Mouse (Mus musculus) 3134 (cell line): ENCODE data around the gene Tmem158.

Source experiments
- DNase-seq: peaks from one replicate; pipeline ENCODE4 v3.0.0-alpha.2; 2011; ENCODE audit warnings: low spot score; ENCODE audit not compliant: insufficient read length; ENCODE audit errors: extremely low read depth

Gene Tmem158

GRCm38 (mm10) chr9:123260611-123261021 lies at the start of gene Tmem158:
Gene Tmem158 (minus strand): TSS chr9:123260764.
- DNase-seq: peak; percentile 87

DNA sequence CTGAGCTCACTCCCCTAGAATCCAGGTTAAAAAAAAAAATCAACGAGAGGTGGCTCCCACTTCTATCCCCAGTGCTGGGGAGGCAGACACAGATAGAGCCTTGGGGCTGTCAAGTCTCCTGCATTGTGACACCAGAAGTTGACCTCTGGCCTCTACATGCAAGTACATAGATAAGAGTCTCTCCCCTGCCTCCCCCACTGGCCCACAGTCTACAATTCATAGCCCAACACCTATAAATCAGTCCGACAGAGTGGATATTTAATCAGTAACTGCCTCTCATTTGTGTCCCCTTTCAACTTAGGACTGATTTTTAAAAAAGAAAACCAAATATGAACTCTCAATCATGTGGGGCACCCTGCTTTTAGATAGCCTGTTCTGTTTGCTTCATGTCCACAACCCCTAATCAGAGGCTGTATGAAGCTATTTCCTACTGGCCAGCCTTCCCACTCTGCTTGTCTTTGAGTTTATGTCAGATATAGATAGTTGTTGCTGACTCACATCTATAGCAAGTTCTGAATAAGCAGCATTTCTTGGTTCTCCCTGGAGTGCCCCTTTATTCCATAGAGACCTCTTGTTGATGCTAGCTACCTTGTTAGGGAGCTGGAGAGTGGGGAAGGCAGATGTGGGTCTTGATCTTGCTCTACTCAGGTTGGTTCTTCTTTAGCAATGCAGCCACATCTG lies 49.3 kb upstream of the Tmem158 start:
- no peak for DNase-seq

DNA sequence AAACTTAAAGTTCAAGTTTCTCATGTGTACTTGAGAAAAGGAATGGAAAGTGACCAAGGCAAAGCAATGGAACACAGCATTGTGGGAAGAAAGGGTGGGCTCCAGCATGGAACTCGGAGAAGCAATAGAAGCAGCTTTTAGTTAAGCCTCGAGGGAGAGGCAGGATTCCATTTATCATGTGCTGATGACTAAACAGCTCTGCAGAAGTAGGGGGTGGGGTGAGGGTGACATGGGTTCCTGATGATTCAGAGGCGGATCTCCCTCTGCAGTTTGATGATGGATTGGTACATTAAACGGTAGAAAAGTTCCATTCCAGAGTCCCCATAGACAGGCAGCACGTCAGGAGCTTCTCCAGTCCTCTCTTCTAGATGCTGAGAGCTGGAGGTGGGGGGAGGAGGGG lies 48.5 kb upstream of the Tmem158 start:
- peak; percentile 61 for DNase-seq

GRCm38 (mm10) chr9:123304917-123305316 lies 44.4 kb upstream of the Tmem158 start:
- no peak for DNase-seq

- DNase-seq: no peak
Observed at GRCm38 (mm10) chr9:123303952-123304351, 43.4 kb upstream of the Tmem158 start.

DNA sequence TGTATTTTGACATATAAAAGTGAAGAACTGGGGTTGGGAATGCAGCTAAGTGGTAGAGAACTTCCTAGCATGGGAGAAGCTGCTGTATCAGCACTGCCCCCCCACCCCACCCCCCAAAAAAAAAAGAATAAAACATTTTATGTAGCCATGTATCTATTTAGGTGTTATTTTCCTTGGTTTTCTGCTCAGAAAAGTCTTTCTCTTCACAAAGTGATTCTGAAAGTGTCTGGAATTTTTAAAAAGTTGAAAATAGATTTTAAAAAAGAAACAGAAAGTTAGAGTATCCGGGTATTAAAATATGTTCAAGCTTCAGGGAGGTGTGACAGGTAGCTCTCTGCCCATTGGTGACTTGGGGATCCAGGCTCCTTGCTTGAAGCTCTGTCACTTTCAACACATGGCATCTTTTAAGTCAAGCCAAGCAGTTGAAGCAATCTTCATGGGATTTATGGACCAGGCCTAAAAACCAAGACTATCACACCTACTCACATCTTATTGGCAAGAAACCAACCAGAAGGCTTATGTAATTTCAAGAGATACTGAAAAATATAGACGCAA lies 42.3 kb upstream of the Tmem158 start:
- no peak for DNase-seq

GRCm38 (mm10) chr9:123297862-123298261 lies 37.3 kb upstream of the Tmem158 start:
- DNase-seq: no peak

GRCm38 (mm10) chr9:123296229-123296628 lies 35.7 kb upstream of the Tmem158 start:
- no peak for DNase-seq

DNA sequence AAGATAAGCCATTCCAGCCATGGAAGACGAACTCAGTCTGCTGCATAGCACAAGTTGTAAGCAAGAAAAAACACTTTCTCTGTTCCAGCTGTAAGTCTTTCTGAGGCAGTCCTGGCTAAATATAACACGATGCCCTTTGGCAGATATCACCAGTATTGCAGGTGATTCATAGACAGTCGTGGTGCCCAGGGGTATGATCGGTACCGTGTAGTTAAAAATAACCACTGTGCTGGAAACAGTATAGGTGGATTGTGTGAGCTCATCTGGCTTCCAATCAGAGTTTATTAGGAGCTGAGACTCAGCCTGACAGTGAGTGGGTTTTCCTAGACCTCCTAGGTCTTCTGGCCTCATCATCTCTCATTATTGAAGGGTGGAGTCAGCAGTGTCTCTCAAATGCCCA lies 34.0 kb upstream of the Tmem158 start:
- no peak for DNase-seq

GRCm38 (mm10) chr9:123288378-123288777 lies 27.8 kb upstream of the Tmem158 start:
- no peak for DNase-seq

DNA sequence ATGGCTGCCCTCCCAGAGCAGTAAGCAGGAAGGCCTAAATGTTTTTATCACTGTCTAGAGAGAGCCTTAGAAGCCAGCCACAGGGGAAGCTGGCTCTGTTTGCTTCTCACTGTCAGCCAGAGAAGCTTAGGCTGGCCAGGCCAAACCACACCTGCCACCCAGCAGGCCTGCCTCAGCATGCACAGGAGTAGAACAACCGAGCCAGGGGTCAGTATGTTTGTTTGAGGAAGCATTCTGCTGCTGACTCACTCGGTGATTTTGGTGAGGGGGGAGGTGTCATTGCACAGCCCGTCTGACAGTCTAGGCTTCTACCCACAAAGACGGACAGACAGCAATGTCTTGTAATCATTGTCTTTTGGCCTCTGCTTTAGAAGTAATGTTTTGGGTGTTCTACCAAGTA lies 25.1 kb upstream of the Tmem158 start:
- peak; percentile 55 for DNase-seq

DNA sequence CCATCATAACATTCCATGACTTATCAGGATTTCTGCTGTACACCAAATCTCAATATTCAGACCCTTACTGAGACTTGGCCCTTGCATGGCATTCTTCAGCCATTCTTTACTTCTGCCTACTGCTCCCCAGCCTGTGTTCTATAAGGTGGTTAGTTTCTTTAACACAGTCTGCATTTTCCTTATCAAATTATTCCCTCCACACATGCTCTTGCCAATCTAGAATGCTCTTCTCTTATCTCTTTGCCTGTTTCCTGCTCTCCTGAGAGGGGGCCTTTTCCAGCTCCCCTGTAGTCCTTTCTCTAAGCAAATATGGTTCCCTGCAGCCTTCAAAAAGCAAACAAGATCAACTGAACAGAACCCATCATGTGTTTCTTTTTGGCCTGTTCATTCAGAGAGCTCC lies 20.2 kb upstream of the Tmem158 start:
- no peak for DNase-seq

- DNase-seq: no peak
Observed at GRCm38 (mm10) chr9:123278003-123278402, 17.4 kb upstream of the Tmem158 start.

- DNase-seq: no peak
Observed at GRCm38 (mm10) chr9:123275373-123275772, 14.8 kb upstream of the Tmem158 start.

DNA sequence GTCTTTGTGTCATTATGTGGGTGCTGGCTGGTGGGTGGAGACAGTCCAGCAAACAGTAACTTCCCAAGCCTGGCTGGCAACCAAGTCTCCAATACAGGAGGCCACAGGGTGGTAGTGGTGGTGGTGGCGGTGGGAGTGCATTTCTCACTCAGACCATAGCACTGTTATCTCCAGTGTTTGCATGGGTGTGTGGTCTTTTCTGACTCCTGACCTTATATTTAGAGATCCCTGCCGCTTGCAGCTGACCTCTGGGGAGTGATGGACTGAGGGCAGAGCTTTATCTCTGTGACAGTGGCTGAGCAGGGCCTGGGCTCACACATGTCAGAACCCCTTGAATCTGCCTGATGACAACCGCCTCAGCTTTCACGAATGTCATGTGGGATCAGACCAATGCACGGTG lies 14.1 kb upstream of the Tmem158 start:
- DNase-seq: no peak

- DNase-seq: no peak
Observed at GRCm38 (mm10) chr9:123273876-123274275, 13.3 kb upstream of the Tmem158 start.

DNA sequence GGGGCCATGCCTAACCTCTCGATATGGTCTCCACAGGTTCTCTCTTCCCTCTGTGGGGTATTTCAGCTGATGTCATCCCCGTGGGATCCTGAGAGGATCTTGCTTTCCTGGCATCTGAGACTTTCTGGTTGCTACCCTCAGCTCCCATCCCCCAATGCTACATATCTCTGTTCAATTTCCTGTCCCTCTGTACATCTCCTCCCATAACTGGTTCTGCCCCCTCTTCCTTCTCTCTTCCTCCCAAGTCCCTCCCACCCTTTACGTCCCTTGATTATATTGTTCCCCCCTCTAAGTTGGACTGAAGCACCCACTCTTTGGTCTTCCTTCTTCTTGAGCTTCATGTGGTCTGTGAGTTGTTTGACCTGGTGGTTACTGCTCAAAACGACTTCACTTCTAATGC lies 11.0 kb upstream of the Tmem158 start:
- DNase-seq: no peak

DNA sequence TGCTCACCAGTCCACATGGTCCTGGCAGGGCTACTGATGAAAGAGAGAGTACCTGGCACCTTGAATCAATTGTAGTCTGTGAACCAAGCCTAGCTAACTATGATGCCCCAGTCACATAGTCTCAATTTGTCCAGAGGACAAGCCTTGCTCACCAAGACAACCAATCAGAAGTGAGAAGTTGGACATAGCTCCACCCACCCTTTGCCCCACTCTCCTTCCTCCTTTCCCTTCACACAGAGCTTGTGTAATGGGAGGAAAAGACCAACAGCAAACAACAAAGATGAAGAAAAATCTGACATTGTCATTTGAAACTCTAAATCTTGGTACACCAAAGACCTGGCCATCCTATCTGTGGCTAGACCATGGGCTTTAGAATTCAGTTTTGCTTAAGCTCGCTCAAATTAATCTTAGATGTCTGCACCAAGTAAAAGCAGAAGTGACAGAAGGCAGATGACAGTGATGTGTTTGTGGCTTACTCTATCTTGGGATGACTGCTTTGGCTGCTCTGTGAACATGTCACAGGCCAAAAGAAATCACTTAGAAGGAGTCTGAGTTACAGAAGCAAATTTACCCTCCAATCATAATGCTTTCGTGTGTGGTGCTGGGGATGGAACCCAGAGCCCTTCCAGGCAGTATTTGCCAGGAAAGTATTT lies 9.5 kb upstream of the Tmem158 start:
- no peak for DNase-seq

GRCm38 (mm10) chr9:123259896-123260610 lies 511 bp downstream of the Tmem158 start:
- DNase-seq: peak; percentile 83

DNA sequence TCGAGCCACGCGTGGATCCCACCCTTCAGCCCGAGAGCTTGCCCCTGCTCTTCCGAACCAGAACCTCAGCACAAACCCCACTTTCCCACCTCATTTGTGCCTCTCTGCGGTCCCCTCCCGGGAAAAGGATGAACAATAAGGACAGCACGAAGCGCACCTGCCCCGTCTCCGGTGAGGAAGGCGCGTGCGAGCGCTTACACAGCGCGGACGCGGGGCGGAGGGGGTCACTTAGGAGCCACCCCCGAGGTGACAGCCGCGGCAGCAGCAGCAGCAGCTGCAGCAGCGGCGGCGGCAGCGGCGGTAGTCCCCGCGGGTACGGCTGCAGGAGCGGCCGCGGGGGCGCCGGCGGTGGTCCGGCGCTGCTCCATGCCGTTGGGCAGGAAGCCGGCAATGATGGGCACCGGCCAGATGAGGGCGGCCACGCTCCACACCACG lies 1.1 kb downstream of the Tmem158 start:
- DNase-seq: no peak

- DNase-seq: no peak
Observed at GRCm38 (mm10) chr9:123258796-123259195, 1.8 kb downstream of the Tmem158 start.
